Mouse (Mus musculus): Measurements from ENCODE around the gene Clasp1. TPM values are rescaled to one million over a fixed set of nuclear protein-coding genes. Genes with fewer than 3 reads are reported as not detected.

Clasp1 gene
- polyA plus RNA-seq, 1 experiment from 2014 or later = 109 TPM

DNA sequence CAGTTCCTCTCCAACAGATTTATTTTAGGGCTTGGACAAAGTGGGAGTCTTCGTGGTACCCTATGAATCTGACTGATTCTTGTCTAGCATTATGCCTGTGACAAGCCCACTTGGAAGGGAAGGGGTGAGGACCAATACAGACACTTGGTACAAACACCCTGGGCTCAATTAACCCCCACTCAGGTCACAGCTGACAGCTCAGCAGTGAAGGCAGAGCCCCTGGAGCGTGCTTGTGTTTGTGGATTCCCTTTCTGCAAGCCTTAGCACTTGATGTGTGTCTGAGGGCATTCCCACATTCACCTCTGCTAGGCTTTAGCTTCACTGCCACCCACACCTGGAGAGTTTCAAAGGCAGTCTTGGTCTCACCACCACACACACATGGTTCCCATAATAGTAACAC is 237.1 kb downstream of the Clasp1 start:
- Histone ChIP-seq H3K27ac (ENCODE audit: low read length) (no peak overlapping the region), H3K4me2 (ENCODE audit: low read length) (no peak overlapping the region), H3K4me1 (ENCODE audit: control insufficient read depth, insufficient read depth, low read length) (peaks cover 9% of the 10 kb centered on the region), H3K9ac (ENCODE audit: low read depth, low read length) (no peak overlapping the region), H3K9me3 (replicated peaks; ENCODE audit: control insufficient read depth, low read length, poor library complexity, severe bottlenecking) (no peaks in the 10 kb centered on the region), H3K27me3 (ENCODE audit: control insufficient read depth, insufficient read depth, low read depth, low read length) (no peaks in the 10 kb centered on the region; the same call in 1 of the 2 replicates), H3K4me3 (ENCODE audit: low read depth, low read length) (no peak overlapping the region), H3K36me3 (ENCODE audit: control insufficient read depth, insufficient read depth, low read length) (no peaks in the 10 kb centered on the region)
- no peak for ATAC-seq
- WGBS = 54% methylated on average over 2 of the region's 2 CpGs

DNA sequence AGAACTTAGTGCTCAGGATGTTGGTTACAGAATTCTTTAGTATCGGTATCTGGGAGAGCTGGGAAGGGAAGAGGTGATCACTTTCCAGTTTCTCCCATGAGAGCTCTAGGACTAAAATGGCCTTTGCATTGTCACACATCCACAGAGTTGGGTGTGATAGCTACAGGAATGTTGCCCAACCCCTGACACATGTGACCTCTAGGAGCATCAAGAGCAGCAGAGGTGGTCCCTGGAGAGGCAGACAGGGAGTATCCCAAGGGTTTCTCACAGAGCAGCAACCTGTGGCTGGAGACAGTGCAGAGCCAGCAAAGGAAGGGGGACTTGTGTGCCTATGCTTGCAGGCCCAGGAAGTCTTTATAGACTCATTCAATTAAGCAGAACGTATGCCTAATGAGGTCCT is 237.6 kb downstream of the Clasp1 start:
- Histone ChIP-seq H3K36me3 (ENCODE audit: control insufficient read depth, insufficient read depth, low read length) (no peaks in the 10 kb centered on the region), H3K27ac (ENCODE audit: low read length) (no peak overlapping the region), H3K27me3 (ENCODE audit: control insufficient read depth, insufficient read depth, low read depth, low read length) (no peaks in the 10 kb centered on the region; the same call in 1 of the 2 replicates), H3K4me1 (ENCODE audit: control insufficient read depth, insufficient read depth, low read length) (peaks cover 9% of the 10 kb centered on the region), H3K9me3 (replicated peaks; ENCODE audit: control insufficient read depth, low read length, poor library complexity, severe bottlenecking) (no peaks in the 10 kb centered on the region), H3K4me3 (ENCODE audit: low read depth, low read length) (no peak overlapping the region), H3K4me2 (ENCODE audit: low read length) (no peak overlapping the region), H3K9ac (ENCODE audit: low read depth, low read length) (no peak overlapping the region)
- WGBS = 89% methylated on average over 2 of the region's 2 CpGs
- no peak for ATAC-seq

DNA sequence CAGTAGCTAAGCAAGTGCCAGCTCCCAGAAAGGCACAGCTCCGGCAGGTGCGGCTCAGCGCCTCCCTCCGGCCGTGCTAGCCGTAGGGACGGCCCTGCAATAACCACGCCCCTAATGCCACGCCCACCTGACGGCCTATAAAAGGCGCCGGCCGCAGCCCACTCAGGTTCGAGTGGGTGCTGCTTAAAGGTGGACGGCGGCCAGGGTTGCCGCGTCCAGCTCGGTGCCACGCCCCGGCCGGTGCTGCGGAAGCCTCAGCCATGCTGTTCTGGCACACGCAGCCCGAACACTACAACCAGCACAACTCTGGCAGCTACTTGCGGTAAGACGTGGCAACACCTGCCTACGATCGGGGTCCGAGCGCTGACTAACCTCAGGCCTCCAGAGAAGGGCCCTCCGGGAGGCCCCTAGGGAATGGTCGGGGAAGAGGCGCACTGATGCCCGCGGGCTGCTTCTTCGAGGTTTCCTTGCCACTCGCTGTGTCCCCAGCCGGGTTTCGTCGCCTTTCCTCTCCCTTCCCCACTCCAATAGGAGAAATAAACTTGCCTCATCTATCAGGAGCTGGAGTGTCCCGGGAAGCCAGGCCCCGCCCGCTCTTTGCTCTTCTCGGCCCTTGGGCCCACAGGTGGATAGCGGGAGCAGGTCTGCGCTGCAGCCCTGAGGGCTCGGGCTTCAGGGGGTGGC is 239.1 kb downstream of the Clasp1 start, which contains the start of gene Tfcp2l1:
TSS of gene Tfcp2l1 (plus strand) at position 165 of the 684 bp plus-strand sequence.
- Histone ChIP-seq H3K4me2 (ENCODE audit: low read length) (peak within 1 kb of the TSS; percentile 98), H3K9me3 (replicated peaks; ENCODE audit: control insufficient read depth, low read length, poor library complexity, severe bottlenecking) (no peaks in the 10 kb centered on the region), H3K4me3 (ENCODE audit: low read depth, low read length) (peak within 1 kb of the TSS; percentile 59), H3K27me3 (ENCODE audit: control insufficient read depth, insufficient read depth, low read depth, low read length) (no peaks in the 10 kb centered on the region; the same call in 1 of the 2 replicates), H3K27ac (ENCODE audit: low read length) (no peak within 1 kb of the TSS), H3K4me1 (ENCODE audit: control insufficient read depth, insufficient read depth, low read length) (peaks cover 9% of the 10 kb centered on the region), H3K36me3 (ENCODE audit: control insufficient read depth, insufficient read depth, low read length) (no peaks in the 10 kb centered on the region), H3K9ac (ENCODE audit: low read depth, low read length) (peak within 1 kb of the TSS; percentile 68)
- WGBS = under 1% methylated on average over 47 of the region's 48 CpGs
- peak; percentile 92 for ATAC-seq

DNA sequence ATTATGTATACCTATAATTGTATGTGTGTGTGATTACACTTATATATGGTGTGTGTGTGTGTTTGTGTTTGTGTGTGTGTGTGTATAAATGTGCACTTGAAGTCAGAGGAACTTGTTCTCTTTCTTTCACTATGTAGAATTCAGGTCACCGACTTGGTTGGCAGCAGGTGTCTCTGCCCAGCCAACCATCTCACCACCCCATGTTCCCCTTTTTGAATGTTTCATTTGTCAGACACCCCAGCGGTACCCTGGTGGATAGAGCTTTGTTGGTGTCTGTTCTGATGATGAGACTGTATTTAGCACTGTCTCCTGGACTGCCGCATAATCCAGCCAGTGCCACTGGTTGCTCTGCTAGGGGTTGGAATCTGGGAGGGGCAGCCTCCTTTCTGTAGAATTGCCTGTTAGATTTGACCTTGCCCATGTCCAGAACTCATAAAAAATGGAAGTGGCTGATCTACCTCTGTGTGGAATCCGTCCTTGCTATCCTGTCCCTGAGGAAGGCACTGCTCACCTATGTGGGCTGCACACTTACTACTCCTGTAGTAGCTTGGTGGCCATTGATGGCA is 244.6 kb downstream of the Clasp1 start:
- Histone ChIP-seq H3K27me3 (ENCODE audit: control insufficient read depth, insufficient read depth, low read depth, low read length) (no peaks in the 10 kb centered on the region), H3K4me1 (ENCODE audit: control insufficient read depth, insufficient read depth, low read length) (peaks cover 2% of the 10 kb centered on the region; the same call in 1 of the 2 replicates), H3K27ac (ENCODE audit: low read length) (no peak overlapping the region), H3K36me3 (ENCODE audit: control insufficient read depth, insufficient read depth, low read length) (no peaks in the 10 kb centered on the region), H3K4me3 (ENCODE audit: low read depth, low read length) (no peak overlapping the region), H3K9me3 (replicated peaks; ENCODE audit: control insufficient read depth, low read length, poor library complexity, severe bottlenecking) (no peaks in the 10 kb centered on the region), H3K9ac (ENCODE audit: low read depth, low read length) (no peak overlapping the region), H3K4me2 (ENCODE audit: low read length) (no peak overlapping the region)
- WGBS = 86% methylated on average over 4 of the region's 4 CpGs
- no peak for ATAC-seq

DNA sequence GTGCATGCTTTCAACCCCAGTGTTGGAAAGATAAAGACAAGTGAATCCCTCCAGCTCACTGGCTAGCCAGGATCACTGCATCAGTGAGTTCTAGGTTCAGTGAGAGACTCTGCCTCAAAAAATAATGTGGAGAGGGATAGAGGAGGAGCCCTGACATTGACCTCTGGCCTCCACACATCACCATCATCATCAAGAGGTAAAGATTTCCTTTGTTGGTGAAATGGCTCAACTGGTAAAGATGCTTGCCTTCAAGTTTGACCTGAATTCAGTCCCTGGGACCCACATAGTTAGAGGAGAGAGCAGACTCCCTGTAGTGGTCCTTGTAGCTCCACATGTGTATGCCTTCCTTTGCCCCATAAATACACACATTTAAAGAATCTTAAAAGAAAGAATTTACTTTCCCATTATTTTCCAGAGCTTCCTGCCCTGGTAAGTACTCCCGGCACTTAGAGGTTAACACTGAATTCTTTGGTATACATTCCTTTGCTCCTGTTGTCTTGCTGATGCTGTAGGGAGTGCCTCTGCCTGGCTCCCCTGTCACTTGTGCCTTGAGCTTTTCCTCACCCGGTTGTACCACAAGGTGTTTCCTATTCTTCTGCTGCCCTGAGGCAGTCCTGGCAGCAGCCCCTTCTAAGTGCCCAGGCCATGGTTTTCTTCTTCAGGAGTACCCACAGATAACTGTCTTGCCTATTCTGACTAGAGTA is 253.6 kb downstream of the Clasp1 start:
- no peaks in the 10 kb centered on the region for H3K4me1 ChIP-seq (ENCODE audit: control insufficient read depth, insufficient read depth, low read length)
- H3K27ac ChIP-seq (ENCODE audit: low read length) = no peak overlapping the region
- no peaks in the 10 kb centered on the region for H3K27me3 ChIP-seq (ENCODE audit: control insufficient read depth, insufficient read depth, low read depth, low read length)
- H3K36me3 ChIP-seq (ENCODE audit: control insufficient read depth, insufficient read depth, low read length) = no peaks in the 10 kb centered on the region
- H3K9me3 ChIP-seq (replicated peaks; ENCODE audit: control insufficient read depth, low read length, poor library complexity, severe bottlenecking) = no peaks in the 10 kb centered on the region
- H3K9ac ChIP-seq (ENCODE audit: low read depth, low read length) = no peak overlapping the region
- H3K4me2 ChIP-seq (ENCODE audit: low read length) = no peak overlapping the region
- ATAC-seq = no peak
- 71% methylated on average over 2 of the region's 2 CpGs for WGBS
- no peak overlapping the region for H3K4me3 ChIP-seq (ENCODE audit: low read depth, low read length)

DNA sequence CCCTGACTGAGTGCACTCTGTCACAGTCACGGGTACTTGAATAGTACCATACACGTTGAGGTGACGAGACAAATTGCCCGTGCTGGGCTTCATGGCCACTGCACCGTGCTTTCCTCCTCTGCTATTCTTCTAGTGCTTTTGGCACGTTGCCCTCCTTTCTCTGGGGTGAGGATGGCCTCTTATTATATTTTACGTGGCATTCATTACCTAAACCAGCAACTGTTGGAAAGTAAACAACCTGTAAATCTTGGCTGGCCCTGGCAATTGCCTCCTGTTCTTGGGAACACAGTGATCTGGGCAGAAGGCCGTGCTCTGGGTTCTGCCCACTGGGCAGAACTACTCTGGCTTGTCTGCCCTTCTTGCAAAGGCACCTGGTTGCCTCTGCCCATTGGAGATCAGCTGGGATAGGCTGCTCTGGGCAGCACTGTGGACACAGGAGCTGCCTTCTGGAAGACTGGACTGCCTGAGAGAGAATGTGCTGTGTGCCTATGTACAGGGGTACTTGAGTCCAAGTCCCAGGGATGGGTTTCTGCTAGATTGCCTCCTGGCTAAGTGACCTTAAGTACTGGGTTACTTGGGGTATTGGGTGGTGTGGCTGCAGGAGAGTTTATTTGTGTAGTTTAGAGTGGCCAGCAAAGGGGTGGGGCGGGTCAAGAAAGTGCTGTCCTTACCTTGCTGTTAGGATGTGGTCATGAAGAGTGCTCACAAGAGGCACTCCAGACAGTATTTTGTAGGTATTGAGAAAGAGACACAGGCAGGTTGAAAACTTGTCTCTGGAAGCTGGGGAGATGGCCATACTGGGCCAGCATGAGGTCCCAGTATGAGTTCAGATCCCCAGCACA is 254.5 kb downstream of the Clasp1 start:
- Histone ChIP-seq H3K4me2 (ENCODE audit: low read length) (no peak overlapping the region), H3K27me3 (ENCODE audit: control insufficient read depth, insufficient read depth, low read depth, low read length) (no peaks in the 10 kb centered on the region), H3K4me3 (ENCODE audit: low read depth, low read length) (no peak overlapping the region), H3K27ac (ENCODE audit: low read length) (no peak overlapping the region), H3K9me3 (replicated peaks; ENCODE audit: control insufficient read depth, low read length, poor library complexity, severe bottlenecking) (no peaks in the 10 kb centered on the region), H3K36me3 (ENCODE audit: control insufficient read depth, insufficient read depth, low read length) (no peaks in the 10 kb centered on the region), H3K4me1 (ENCODE audit: control insufficient read depth, insufficient read depth, low read length) (no peaks in the 10 kb centered on the region), H3K9ac (ENCODE audit: low read depth, low read length) (no peak overlapping the region)
- ATAC-seq = no peak
- 60% methylated on average over 9 of the region's 9 CpGs for WGBS

DNA sequence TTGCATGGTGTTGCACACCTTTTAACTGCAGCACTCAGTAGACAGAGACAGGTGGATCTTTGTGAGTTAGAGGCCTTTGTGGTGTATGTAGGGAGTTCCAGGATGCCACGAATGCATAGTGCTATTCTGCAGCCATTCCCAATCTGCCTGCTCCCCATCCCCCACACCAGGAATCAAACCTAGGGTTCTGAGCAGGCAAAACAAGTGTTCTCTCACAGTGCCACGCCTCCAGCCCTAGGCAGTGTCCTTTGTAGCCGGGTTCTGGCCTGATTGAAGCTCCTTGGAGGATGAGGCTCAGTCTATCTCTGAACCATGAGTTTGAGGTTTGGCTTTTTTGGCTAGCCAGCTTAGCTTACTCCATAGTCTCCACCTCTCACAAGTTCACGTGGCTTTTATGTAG is 256.8 kb downstream of the Clasp1 start:
- ATAC-seq = no peak
- H3K27me3 ChIP-seq (ENCODE audit: control insufficient read depth, insufficient read depth, low read depth, low read length) = no peaks in the 10 kb centered on the region
- WGBS = 64% methylated on average over 4 of the region's 4 CpGs

DNA sequence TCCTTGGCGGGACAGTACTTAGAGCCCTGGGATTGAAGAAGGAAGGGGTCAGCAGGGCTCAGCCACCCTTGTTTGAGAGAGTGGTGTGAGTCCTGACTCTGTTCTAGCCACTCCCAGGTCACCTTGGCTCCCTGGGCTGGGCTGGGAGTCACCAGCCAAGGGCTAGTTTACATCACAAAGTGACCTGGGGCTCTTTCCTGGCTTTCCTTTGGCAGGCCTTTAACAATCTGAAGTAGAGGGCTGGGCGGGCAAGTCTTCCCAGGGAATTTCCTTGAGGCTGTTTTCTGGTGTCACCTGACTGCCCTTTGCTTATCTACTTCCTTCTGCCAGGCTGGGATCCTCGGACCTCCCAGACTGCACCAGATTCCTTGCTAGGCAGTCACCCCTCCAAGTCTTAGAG is 259.2 kb downstream of the Clasp1 start:
- Histone ChIP-seq H3K4me3 (ENCODE audit: low read depth, low read length) (no peak overlapping the region), H3K36me3 (ENCODE audit: control insufficient read depth, insufficient read depth, low read length) (no peaks in the 10 kb centered on the region), H3K27ac (ENCODE audit: low read length) (no peak overlapping the region), H3K27me3 (ENCODE audit: control insufficient read depth, insufficient read depth, low read depth, low read length) (no peaks in the 10 kb centered on the region), H3K9me3 (replicated peaks; ENCODE audit: control insufficient read depth, low read length, poor library complexity, severe bottlenecking) (no peaks in the 10 kb centered on the region), H3K4me2 (ENCODE audit: low read length) (no peak overlapping the region), H3K4me1 (ENCODE audit: control insufficient read depth, insufficient read depth, low read length) (peaks cover 2% of the 10 kb centered on the region; the same call in 1 of the 2 replicates), H3K9ac (ENCODE audit: low read depth, low read length) (no peak overlapping the region)
- 41% methylated on average over 3 of the region's 3 CpGs for WGBS
- ATAC-seq = no peak

More for the DNA sequence above, 256.8 kb downstream of the Clasp1 start:
- H3K27ac ChIP-seq (ENCODE audit: low read length) = no peak overlapping the region
- H3K4me3 ChIP-seq (ENCODE audit: low read depth, low read length) = no peak overlapping the region
- no peaks in the 10 kb centered on the region for H3K4me1 ChIP-seq (ENCODE audit: control insufficient read depth, insufficient read depth, low read length)
- H3K9me3 ChIP-seq (replicated peaks; ENCODE audit: control insufficient read depth, low read length, poor library complexity, severe bottlenecking) = no peaks in the 10 kb centered on the region
- no peak overlapping the region for H3K4me2 ChIP-seq (ENCODE audit: low read length)
- H3K36me3 ChIP-seq (ENCODE audit: control insufficient read depth, insufficient read depth, low read length) = no peaks in the 10 kb centered on the region
- no peak overlapping the region for H3K9ac ChIP-seq (ENCODE audit: low read depth, low read length)

Measured in midbrain, embryonic 16.5 days (tissue).